Mouse (Mus musculus) embryo, embryonic 9.5 days (tissue): ENCODE data around the gene Cfd.

Experiments
- DNase-seq: peaks from one replicate; pipeline ENCODE4 v3.0.0-alpha.2; 2017; ENCODE audit errors: extremely low spot score

Cfd gene

GRCm38 (mm10) chr10:79890670-79891069 lies at the start of gene Cfd:
Cfd (plus strand) TSS chr10:79890853.
- no peak for DNase-seq

GRCm38 (mm10) chr10:79842322-79842721 lies 48.3 kb upstream of the Cfd start:
- DNase-seq: no peak

- no peak for DNase-seq
These were observed 47.2 kb upstream of the Cfd start for GRCm38 (mm10) chr10:79843476-79843875.

- DNase-seq: no peak
These were observed 44.1 kb upstream of the Cfd start for GRCm38 (mm10) chr10:79846553-79846952.

- DNase-seq: no peak
These were observed 40.6 kb upstream of the Cfd start for GRCm38 (mm10) chr10:79849941-79850628.

- DNase-seq: no peak
These were observed 39.0 kb upstream of the Cfd start for GRCm38 (mm10) chr10:79851653-79852052.

GRCm38 (mm10) chr10:79852107-79852789 lies 38.4 kb upstream of the Cfd start:
- no peak for DNase-seq

GRCm38 (mm10) chr10:79852827-79853226 lies 37.8 kb upstream of the Cfd start:
- DNase-seq: no peak

- DNase-seq: peak; percentile 83
These were observed 37.3 kb upstream of the Cfd start for GRCm38 (mm10) chr10:79853392-79853791.

- DNase-seq: peak; percentile 100
These were observed 36.5 kb upstream of the Cfd start, which contains the start of gene Ptbp1 for GRCm38 (mm10) chr10:79853860-79854795. Ptbp1 (plus strand) TSS chr10:79854427.

- DNase-seq: peak; percentile 83
These were observed 35.7 kb upstream of the Cfd start for GRCm38 (mm10) chr10:79854801-79855541.

GRCm38 (mm10) chr10:79855558-79856184 lies 35.0 kb upstream of the Cfd start:
- no peak for DNase-seq

- DNase-seq: no peak
These were observed 34.4 kb upstream of the Cfd start for GRCm38 (mm10) chr10:79856280-79856679.

- DNase-seq: no peak
These were observed 33.8 kb upstream of the Cfd start for GRCm38 (mm10) chr10:79856704-79857451.

GRCm38 (mm10) chr10:79857452-79857811 lies 33.2 kb upstream of the Cfd start:
- no peak for DNase-seq

GRCm38 (mm10) chr10:79857894-79858293 lies 32.8 kb upstream of the Cfd start:
- DNase-seq: no peak

GRCm38 (mm10) chr10:79858416-79859074 lies 32.1 kb upstream of the Cfd start:
- no peak for DNase-seq

GRCm38 (mm10) chr10:79859116-79859515 lies 31.5 kb upstream of the Cfd start:
- DNase-seq: no peak

- DNase-seq: no peak
These were observed 30.4 kb upstream of the Cfd start for GRCm38 (mm10) chr10:79860079-79860911.
